Mouse (Mus musculus) v-Abl transformed pro-B cells (cell line): ENCODE results near the gene Tssk1.

Experiments used
- in situ Hi-C, 2 experiments: fragments of 400-800 bp; cut with MboI; formaldehyde crosslinking; loops; one replicate each; pipeline ENCODE4 v1.15.1; 2025; ENCODE audit not compliant: unreplicated experiment in 2 of 2

Tssk1 gene

DNA sequence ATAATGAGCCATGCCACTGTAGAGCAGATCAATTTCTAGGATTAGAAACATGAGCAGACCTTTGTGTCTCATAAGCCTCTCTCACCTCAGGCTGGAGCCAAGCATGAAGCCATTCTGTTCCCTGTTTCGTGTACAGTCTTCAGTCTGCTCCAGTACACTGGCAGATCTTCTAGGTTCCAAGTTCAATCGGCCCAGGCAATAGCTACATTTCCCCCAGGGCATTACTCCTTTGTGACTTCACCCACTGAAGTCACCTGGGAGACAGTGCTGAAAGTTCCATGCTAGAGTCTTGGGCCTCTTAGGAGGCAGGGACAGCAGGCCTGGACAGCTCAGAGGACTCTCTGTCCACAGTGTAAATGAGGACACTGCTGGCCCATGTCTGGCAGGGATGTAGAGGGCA, at the start of gene Tssk1:
TSS of gene Tssk1 (plus strand) at position 301 of the 400 bp plus-strand sequence.
- in situ Hi-C loops = loop anchor here in 1 of 2 experiments (5.0 kb wide), 1 partner anchor 37 kb away; no protein-coding TSS in a partner anchor

DNA sequence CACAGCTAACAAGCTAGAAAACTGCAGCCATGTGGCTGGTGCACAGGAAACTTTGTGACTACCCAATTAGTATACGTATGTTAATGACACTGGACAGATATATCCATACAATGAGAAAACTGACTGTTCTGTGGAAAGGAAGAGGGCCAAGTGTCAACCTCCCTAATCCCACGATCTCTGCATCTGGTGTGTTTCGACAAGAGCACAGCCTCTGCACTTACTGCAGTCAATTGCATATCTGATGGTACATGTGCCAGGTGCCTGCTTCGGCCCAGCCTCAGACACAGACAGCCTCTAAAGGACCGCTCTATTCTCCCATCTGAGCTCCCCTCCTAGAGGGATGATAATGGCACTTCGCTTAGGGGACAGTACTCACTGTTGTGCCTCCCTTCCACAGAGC, 45.6 kb upstream of the Tssk1 start:
- in situ Hi-C loops = no loop called here

DNA sequence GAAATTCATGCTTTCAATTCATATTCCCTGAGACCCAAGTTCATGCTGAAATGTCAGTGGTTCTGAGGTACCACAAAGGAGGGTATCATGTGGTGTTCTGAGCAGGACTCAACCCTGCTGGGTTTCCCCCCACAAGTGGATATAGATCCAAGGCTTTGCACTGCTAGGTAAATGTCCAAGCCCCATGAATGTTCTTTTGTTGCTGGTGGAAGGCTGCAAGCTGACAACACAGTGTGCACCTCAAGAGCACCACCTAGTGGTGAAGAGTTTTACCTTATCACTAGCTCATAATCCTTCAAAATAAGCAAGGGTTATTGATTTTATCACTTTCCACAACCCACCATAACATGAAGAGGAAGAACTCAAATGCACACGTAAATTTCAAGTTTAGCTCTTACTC, 45.1 kb upstream of the Tssk1 start:
- in situ Hi-C loops = no loop called here

DNA sequence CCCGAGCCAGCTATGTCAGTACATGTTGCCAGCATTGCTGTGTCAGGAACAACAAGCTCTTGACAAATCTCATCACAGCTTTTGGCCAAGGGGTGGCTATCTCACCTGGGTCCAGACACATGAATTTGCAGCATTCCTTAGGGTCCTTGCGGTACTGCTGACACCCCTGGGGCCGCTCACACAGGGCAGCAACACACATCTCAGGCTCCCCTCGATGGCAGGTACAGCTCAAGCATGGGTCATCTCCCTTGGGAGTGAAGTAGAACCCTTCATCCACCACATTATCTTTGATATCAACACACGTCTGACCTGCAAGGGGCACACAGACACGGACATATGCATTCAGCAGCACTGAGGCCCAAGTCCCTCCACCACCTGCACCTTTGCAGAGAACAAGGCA, 44.5 kb upstream of the Tssk1 start:
- in situ Hi-C loops = no loop called here

DNA sequence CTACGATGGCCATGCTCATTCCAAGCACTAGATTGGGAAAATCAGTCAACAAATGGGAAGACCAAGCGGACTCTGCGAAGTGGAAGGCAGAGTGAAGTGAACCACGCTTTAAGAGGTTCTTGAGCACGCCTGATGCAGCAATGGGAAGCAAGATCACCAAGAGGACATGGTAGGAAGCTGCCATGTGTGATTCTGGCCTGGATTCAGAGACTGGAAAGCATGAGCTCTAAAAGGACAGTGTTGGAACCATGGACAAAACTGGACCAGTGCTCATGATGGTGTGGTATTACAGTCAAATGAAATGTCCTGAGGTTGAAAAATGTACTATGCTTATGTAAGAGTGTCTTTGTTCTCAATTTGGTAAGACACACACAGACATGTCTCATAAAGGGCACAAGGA, 42.7 kb upstream of the Tssk1 start:
- in situ Hi-C loops = no loop called here

DNA sequence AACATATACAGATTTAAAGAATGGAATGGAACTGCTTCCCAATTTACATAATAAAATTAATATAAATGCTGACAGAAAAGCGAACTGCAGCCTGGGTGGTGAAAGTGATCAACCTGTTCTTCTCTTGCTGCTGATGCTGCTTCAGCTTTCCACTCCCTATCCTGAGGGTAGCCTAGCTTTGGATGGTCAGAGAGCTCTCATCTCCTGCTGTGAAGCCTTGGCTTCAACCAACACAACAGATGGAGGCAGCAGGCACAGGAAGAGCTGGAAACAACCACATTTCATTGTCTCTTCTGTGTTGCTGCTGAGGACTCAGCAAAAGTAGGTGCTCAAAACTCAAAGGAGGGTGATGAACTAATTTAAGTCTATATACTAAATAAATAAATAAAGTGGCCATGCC, 42.2 kb upstream of the Tssk1 start:
- in situ Hi-C loops = no loop called here

DNA sequence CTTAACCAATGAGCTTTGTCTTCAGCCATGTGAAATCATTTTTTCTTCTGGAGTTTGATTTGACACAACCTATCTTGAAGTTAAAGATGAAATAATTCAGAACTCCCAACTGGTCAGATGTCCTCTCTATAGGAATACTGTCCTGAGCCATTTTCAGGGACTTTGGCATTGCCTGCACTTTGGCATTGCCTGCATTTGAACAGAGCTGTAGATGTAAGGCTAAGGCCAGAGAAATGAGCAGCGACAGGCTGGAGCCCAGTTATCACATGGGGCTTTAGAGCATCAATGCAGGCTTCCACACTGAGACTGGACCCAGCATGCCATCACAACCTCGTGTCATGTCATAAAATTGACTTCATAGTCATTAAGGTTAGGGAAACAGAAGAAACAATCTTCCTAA, 40.8 kb upstream of the Tssk1 start:
- in situ Hi-C loops = no loop called here

DNA sequence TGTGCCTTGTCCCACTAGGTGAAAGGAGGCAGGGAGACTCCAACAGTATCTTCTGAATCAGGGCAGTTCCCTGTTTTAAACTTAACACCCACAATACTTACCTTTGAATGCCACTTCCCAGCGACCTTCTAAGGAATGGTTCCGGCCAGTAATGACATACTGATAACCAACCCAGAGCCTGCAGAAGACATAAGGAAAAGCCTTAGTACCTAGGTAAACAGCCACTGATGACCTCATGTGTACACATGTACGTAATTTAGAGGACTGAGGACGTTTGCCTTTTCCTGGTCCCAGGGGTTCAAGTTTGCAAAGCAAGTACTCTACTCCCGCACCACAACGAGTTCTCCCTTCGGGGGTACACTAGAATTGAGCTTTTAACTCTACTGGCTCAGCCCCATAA, 36.9 kb upstream of the Tssk1 start:
- in situ Hi-C loops = loop anchor here in 1 of 2 experiments (5.0 kb wide), 3 partner anchors 35 to 180 kb away; partner anchors contain the start of genes Gm20518 and Tssk1

DNA sequence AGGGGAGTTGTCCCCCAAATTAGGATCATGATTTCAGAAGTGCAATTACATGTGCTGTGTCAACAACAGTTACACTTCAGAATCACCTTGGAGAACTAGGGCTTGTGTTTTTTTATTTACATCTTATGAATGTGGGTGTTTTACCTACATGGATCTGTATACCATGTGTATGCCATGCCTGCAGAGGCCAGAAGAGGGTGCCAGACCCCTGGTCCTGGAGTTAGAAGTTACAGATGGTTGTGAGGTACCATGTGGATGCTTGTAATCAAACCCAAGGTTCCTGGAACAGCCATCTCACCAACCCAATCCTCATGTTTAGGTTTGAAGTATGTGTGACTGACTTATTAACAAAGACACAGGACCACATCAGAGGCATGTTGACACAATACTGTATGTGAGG, 35.4 kb upstream of the Tssk1 start:
- in situ Hi-C loops = loop anchor here in 1 of 2 experiments (5.0 kb wide), 3 partner anchors 34 to 179 kb away; partner anchors contain the start of genes Gm20518 and Tssk1

DNA sequence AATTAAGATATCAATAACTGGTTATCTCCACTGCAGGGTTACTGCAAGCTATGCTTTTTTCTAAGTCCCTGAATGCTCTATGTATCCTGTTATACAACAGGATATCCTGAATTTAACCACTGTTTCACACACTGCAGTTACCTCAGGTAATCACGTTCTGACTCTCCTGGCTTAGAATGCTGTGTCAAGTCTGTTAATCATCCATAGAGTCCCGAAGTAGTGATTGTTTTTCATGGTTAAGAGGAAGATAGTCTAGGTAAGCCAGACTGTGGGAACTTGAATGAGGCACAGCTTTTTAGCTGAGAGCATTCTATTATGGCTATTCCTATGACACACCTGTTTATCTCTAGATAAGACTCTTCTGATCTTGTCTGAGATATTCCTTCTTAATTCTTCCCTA, 28.7 kb upstream of the Tssk1 start:
- in situ Hi-C loops = no loop called here

DNA sequence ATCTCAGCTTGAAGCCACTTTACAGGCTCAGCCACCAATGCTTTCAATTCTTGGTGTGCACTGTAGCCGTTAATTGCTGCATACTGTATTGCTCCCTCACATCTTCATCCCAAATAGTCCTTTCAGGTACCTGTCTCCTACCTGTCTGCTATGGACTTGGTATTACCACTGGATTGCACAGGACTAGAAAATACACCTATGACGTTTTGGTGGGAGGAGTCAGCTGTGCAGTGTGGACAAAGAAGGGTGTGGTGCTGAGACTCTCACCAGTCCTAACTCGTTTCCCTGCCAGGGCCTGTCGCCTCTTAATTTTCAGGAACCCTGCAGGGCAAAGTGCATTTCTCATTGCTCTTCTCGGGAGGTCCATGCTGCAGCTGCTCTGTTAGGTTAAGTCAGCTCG, 28.3 kb upstream of the Tssk1 start:
- in situ Hi-C loops = no loop called here

DNA sequence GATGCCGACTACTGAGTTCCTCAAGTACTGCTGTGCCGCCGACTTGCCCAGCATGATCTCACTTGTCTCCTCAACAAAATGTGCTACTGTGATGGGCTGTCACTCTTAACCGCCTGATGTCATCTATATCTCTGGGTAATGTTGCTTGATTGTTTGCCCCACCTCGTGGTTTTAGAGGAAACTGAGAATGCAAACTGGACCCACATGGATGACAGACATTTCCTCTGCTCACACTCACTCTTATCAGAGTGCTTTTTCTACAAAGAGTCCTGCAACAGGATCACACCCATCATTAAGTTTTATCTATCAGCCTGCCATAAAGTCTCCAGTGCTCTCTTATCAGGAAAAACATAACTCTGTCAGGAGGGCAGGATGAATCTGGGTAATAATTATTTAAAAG, 22.8 kb upstream of the Tssk1 start:
- in situ Hi-C loops = no loop called here

DNA sequence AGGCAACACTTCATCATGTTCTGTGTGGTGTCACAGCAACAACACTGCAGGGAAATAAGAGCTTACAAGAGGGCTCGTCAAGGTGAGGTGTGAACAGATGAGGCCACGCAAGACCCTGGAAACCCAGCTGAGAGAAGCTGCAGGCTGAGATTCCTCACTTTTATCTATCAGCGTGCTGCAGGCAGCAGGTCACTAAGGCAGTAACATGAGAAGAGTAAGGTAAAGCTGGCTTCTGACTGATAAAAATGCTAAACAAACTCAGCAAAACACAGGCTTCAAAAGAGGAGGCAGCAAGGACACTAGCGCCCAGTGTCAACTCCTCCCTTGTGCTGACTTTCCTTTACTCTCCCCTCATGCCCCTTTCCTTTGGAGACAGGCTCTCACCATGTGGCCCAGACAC, 21.0 kb upstream of the Tssk1 start:
- in situ Hi-C loops = no loop called here

DNA sequence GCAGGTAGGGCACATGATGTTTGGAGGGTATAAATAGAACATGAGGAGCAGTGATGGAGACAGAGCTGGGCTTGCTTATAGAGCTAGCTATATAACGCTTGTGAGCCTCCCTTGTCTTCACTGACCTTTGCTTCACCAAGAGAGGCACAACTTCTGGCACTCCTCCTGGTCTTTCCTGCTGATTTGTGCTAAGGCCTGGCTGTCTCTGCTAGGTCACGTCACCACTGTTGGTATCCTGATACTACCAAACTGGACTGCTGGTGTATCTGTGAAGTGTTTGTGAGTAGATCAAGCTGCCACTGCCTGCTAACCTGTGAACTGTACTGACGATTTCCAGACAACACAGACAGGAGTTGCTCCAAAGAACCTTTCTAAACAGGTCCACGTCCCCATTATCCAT, 18.8 kb upstream of the Tssk1 start:
- in situ Hi-C loops = no loop called here

DNA sequence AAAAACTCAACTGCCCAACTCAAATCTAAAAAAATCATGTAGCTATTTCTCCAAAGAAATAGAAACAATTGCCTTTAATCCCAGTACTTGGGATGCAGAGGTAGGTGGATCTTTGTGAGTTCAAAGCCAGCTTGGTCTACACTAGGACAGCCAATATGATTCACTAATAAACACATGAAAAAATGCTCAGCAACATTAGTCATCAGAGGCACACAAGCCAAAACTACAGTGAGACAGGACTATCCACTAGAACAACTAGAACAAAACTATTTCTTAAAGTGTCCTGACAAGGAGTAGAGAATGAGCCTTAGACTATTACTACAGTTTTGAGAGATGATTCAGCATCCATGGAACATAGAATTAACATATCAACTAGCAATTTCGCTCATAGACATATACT, 17.9 kb upstream of the Tssk1 start:
- in situ Hi-C loops = no loop called here

DNA sequence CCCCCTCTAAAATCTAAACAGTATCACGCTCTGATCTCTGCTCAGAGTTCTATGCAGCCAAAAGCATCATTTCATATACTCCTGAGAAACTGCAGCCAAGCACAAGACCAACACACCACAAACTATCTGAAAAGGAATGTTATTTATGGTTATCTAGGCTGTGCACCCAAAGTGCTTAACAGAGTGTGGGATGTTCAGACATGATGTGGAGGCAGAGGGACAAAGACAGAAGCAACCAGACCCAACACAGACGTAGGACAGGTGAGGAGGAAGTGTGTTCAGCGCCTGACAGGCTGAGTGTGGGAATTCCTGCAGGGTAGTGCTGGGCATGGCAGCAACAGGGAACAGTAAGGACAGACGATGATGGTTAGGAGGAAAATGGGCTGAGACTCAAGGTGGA, 14.5 kb upstream of the Tssk1 start:
- in situ Hi-C loops = no loop called here

DNA sequence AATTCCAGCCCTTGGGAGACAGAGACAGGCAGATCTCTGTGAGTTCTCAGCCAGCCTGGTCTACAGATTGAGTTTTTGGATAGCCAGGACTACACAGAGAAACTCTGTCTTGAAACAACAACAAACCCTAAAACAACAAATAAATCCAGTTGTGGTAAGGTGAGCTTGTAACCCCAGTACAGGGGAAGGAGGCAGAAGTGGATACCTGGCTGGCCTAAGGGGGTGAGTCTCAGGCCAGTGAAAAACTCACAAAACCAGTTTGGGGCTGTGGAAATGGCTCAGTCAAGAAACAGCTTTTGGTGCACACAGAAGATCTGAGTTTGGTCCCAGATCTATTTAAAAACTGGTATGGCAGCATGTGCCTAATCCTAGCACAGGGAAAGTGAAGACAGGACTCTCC, 11.8 kb upstream of the Tssk1 start:
- in situ Hi-C loops = no loop called here

DNA sequence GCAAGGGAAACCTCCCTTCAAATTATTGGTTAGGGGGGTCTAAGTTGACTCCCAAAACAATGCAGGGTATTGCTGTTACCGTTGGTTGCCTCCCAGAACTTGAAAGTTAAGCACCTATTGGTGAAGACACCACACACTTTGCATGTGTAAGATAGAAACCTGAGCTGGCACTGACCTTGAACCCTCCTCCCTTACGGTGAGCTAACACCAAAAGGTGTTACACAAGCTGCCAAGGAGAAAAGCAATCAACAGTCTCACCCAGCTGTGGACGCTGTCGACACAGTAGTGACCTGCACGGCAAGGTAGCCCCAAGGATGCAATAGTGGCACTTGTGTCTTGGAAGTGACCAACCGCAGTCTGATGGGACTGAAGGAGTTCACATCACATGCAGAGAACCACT, 9.9 kb upstream of the Tssk1 start:
- in situ Hi-C loops = no loop called here

DNA sequence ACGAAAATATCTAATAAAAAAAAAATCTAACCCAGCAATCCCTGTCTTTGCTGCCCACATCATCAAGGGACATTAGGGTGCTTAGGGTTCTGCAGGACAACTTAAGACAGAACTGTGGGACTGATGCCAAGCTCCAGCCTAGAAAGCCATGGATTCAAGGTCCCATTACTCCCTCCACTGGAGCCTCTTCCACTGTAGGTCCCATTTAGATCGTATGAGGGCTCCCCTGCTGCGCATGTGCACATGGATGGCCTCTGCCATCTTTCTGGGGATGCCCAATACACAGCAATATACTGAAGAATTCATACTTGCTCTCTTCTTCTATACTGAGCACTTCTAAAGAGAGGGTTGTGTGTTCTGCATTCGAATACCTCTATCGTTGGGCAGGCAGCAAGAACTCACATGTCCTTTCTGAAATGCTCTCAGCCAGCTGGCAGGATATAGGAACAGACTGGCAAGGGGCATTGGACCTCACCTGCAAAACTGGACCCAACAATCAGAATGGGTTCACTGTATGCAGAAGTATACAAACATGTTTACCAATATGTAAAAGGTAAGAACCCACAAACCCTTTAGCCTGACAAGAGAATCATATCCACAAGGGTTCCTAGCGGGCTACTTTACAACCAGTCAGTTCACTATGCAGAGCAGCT, 4.2 kb upstream of the Tssk1 start:
- in situ Hi-C loops = loop anchor here in 1 of 2 experiments (5.0 kb wide), 1 partner anchor 33 kb away; no protein-coding TSS in a partner anchor

DNA sequence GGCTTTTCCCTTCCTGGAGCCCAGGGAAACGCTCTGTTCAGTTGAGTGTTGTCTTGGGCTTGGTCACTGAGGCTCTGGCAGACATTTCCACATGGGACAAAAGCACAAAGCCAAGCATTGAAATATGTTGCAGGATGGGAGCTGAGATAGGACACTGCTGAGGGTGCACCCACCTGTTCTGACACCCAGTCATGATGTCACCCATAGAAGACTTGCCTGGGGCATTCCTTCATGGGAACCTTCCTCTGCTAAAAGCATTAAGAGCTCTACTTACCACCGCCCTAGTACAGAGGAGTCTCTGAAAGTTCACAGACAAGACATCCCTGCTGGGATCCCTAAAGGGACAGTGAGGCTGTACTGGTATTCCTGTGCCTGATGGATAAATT, 3.7 kb upstream of the Tssk1 start:
- in situ Hi-C loops = loop anchor here in 1 of 2 experiments (5.0 kb wide), 1 partner anchor 33 kb away; no protein-coding TSS in a partner anchor

DNA sequence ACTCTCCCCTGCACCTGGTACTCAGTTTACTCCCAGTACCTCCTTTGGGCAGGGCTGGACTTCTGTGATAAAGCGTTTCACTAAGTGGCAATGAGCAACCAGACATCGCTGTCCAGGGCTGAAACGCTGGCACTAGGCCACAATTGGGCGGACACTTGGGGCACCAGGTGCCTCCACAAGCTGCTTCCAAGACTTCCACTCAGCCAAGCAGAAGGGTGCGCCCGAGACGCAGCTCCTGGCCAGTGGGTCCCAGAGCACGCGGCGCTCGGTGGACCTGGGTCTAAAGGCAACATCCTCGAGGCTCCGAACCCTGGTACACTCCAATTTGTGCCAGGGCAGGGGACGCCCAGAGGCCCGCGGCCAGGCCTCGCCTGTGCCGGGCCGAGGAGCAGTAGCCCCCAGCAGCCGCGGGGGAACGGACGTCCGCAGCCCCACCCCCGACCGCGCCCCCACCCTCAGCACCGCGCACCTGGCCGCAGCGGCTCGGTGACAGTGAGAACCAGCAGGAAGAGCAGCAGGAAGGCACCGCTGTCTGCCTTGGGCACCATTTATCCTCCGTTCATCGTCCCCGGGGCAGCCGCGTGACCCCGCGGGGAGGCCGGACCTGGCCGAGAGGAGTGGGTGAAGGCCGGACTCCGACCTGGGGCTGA, 3.0 kb upstream of the Tssk1 start:
- in situ Hi-C loops = loop anchor here in 1 of 2 experiments (5.0 kb wide), 1 partner anchor 34 kb away; no protein-coding TSS in a partner anchor

DNA sequence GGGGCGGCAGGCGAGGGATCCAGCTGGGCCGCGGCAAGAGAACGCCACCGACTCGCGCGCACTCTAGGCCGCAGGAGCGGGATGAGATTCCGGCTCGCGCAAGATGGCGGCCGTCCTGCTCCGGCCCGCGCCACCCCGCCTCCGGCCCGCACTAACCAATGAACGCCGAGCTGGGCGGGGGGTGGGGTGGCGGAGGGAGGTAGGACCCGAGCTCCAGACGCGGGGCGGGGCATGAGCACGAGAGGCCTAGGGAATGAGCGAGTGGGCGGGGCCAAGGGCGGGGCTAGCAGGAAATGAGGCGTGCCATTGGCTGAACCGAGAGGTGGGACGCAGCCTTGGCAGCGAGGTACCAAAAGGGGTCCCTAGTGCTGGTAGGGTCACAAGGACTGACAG, 2.5 kb upstream of the Tssk1 start, which contains the start of gene Gm20518:
TSS of gene Gm20518 (minus strand) at position 105 of the 393 bp plus-strand sequence.
- in situ Hi-C loops = loop anchor here in 1 of 2 experiments (5.0 kb wide), 1 partner anchor 34 kb away; no protein-coding TSS in a partner anchor
